Mouse (Mus musculus) spleen, adult 2 months (tissue): ENCODE results near the gene Gfer. TPM values are rescaled to one million over a fixed set of nuclear protein-coding genes. Genes with fewer than 3 reads are reported as not detected.

Experiments
- DNase-seq, 2 experiments: peaks; one replicate each; pipeline versions ENCODE4 v3.0.0 to v3.0.0-alpha.2; 2012 to 2021; ENCODE audit warnings: low spot score in 2 of 2, low read depth in 1 of 2
- H3K27ac ChIP-seq: fragments of 200-500 bp; 2 replicates; pipeline ENCODE4 v1.5.1; 2012; ENCODE audit warnings: low read length, inconsistent platforms; ENCODE audit not compliant: insufficient read depth
- H3K27me3 ChIP-seq: fragments of 200-500 bp; 2 replicates; pipeline ENCODE4 v1.6.1; 2012; ENCODE audit warnings: mild to moderate bottlenecking, moderate library complexity, low read length, inconsistent platforms; ENCODE audit not compliant: control insufficient read depth, insufficient read depth
- H3K36me3 ChIP-seq: fragments of 200-500 bp; 2 replicates; pipeline ENCODE4 v1.6.1; 2012; ENCODE audit warnings: mild to moderate bottlenecking, low read length, inconsistent platforms; ENCODE audit not compliant: control insufficient read depth, insufficient read depth
- H3K4me1 ChIP-seq: fragments of 200-500 bp; 2 replicates; pipeline ENCODE4 v1.6.1; 2011; ENCODE audit warnings: inconsistent platforms; ENCODE audit not compliant: control insufficient read depth, insufficient read depth, insufficient read length
- H3K4me3 ChIP-seq: fragments of 200-500 bp; 2 replicates; pipeline ENCODE4 v1.5.1; 2011; ENCODE audit warnings: mild to moderate bottlenecking, inconsistent platforms; ENCODE audit not compliant: insufficient read depth, insufficient read length; ENCODE audit errors: extremely low read depth
- CTCF ChIP-seq: fragments of 200-500 bp; IDR thresholded peaks from 2 replicates; pipeline ENCODE4 v1.5.1; 2011; ENCODE audit warnings: mild to moderate bottlenecking, inconsistent platforms; ENCODE audit not compliant: insufficient read depth, insufficient read length, insufficient replicate concordance; ENCODE audit errors: extremely low read depth
- POLR2A ChIP-seq: fragments of 200-500 bp; IDR thresholded peaks from 2 replicates; pipeline ENCODE4 v1.6.1; 2011; ENCODE audit warnings: low read depth, low read length, inconsistent platforms
- WGBS: fragments of 180-500 bp; shearing (Covaris S2); methylation state at CpG from one replicate; pipeline ENCODE4 v1.1.7; 2018; 5-methylcytosine and 5-hydroxymethylcytosine counted together
- polyA plus RNA-seq: library from polyadenylated mRNA; depleted of rRNA; stranded (reverse); fragments of >200 nt; gene quantifications from 2 replicates; pipeline ENCODE4 v1.2.3, GENCODE M21; 2012; rRNA removed

Gene Gfer
- polyA plus RNA-seq, 1 experiment: 13.8 TPM

DNA sequence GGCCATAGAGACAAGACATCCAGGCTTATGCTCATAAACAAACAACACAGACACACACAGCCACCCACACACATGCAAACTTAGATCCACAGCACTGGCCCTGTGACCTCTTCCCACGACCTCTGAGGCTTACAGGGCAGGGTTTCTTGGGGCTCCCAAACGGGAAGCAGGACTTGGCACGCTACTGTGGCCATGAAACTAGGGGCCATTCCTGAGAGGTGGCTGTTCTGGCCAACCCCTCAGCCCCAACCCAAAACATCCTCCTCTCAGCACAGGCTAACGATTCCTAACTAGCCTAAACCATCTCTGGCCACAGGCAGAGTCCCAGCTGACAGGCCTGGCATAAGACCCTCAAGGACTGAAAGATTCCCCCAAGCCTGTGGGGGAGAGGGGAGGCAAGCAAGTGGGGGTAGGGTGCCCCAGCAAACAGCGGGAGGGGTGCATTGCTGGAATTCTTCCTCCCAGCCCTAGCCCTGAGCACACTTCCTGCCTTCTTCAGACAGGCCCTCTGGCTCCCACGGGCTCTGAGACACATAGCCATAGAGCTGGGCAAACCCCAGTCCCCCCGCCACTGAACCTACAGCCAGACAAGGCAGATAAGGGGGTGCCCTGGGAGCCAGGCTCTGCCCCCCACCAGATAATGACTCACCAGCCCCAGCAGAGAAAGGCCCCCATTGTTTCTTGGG is 51.8 kb downstream of the Gfer start:
- H3K27me3 ChIP-seq: no peaks in the 10 kb centered on the region
- no peaks in the 10 kb centered on the region for H3K36me3 ChIP-seq
- no peaks in the 10 kb centered on the region; the same call in 1 of the 2 replicates for H3K4me1 ChIP-seq
- TF ChIP-seq POLR2A: no peak
- TF ChIP-seq CTCF: no peak
- H3K4me3 ChIP-seq: no peak overlapping the region
- no peak for DNase-seq
- peak overlapping the region; percentile 69 for H3K27ac ChIP-seq
- 59% methylated on average over 7 of the region's 7 CpGs for WGBS

Other genes with a start within 250 kb of the Gfer start
- gene E4f1, start 225.8 kb downstream of the Gfer start, polyA plus RNA-seq: 95.9 and 110 TPM in 2 replicates
- 31.6 and 51.3 TPM in 2 replicates for gene Pgp, start 225.8 kb downstream of the Gfer start, polyA plus RNA-seq
- 1.5 and 1.9 TPM in 2 replicates for gene Bricd5, start 222.3 kb downstream of the Gfer start, polyA plus RNA-seq
- 37.8 and 43.7 TPM in 2 replicates for gene Mlst8, start 217.1 kb downstream of the Gfer start, polyA plus RNA-seq
- gene Caskin1, start 207.6 kb downstream of the Gfer start, polyA plus RNA-seq: 0.40 and 0.47 TPM in 2 replicates
- 182 and 213 TPM in 2 replicates for gene Traf7, start 168.2 kb downstream of the Gfer start, polyA plus RNA-seq
- 2.2 and 2.5 TPM in 2 replicates for gene Rab26, start 161.9 kb downstream of the Gfer start, polyA plus RNA-seq
- 70.8 and 73.9 TPM in 2 replicates for gene Pkd1, start 146.3 kb downstream of the Gfer start, polyA plus RNA-seq
- gene Tsc2, start 63.5 kb downstream of the Gfer start, polyA plus RNA-seq: 86.1 and 90.2 TPM in 2 replicates
- gene Nthl1, start 63.5 kb downstream of the Gfer start, polyA plus RNA-seq: 7.1 and 8.1 TPM in 2 replicates
- gene Slc9a3r2, start 45.8 kb downstream of the Gfer start, polyA plus RNA-seq: 62.2 and 66.7 TPM in 2 replicates
- 0.71 and 1.7 TPM in 2 replicates for gene Npw, start 37.7 kb downstream of the Gfer start, polyA plus RNA-seq
- gene Zfp598, start 26.5 kb downstream of the Gfer start, polyA plus RNA-seq: 59.7 and 77.0 TPM in 2 replicates
- gene Syngr3, start 6.2 kb downstream of the Gfer start, polyA plus RNA-seq: 0.20 and 0.23 TPM in 2 replicates
- 6.8 and 7.5 TPM in 2 replicates for gene Noxo1, start 78 bp upstream of the Gfer start, polyA plus RNA-seq
- 52.5 and 59.8 TPM in 2 replicates for gene Tbl3, start 11.5 kb upstream of the Gfer start, polyA plus RNA-seq
- gene Rnf151, start 21.9 kb upstream of the Gfer start, polyA plus RNA-seq: 0.41 and 0.86 TPM in 2 replicates
- gene Rps2, start 22.0 kb upstream of the Gfer start, polyA plus RNA-seq: 2,560 and 3,342 TPM in 2 replicates
- gene Ndufb10, start 28.3 kb upstream of the Gfer start, polyA plus RNA-seq: 91.1 and 135 TPM in 2 replicates
- gene Rpl3l, start 31.7 kb upstream of the Gfer start, polyA plus RNA-seq: not detected in 2 replicates
- 56.7 and 66.9 TPM in 2 replicates for gene Msrb1, start 40.5 kb upstream of the Gfer start, polyA plus RNA-seq
- gene Hs3st6, start 56.8 kb upstream of the Gfer start, polyA plus RNA-seq: 0.42 and 0.45 TPM in 2 replicates
- gene Meiob, start 108.1 kb upstream of the Gfer start, polyA plus RNA-seq: not detected in 2 replicates
- gene Hagh, start 144.0 kb upstream of the Gfer start, polyA plus RNA-seq: 142 and 147 TPM in 2 replicates
- gene Fahd1, start 154.2 kb upstream of the Gfer start, polyA plus RNA-seq: 7.7 and 8.7 TPM in 2 replicates
- gene Igfals, start 169.8 kb upstream of the Gfer start, polyA plus RNA-seq: 1.1 and 1.9 TPM in 2 replicates
- gene Nubp2, start 190.2 kb upstream of the Gfer start, polyA plus RNA-seq: 43.5 and 47.2 TPM in 2 replicates
- 76.9 and 112 TPM in 2 replicates for gene Spsb3, start 190.5 kb upstream of the Gfer start, polyA plus RNA-seq
- gene Eme2, start 198.9 kb upstream of the Gfer start, polyA plus RNA-seq: 35.2 and 45.9 TPM in 2 replicates
- 68.9 and 106 TPM in 2 replicates for gene Mrps34, start 199.0 kb upstream of the Gfer start, polyA plus RNA-seq
- gene Nme3, start 200.3 kb upstream of the Gfer start, polyA plus RNA-seq: 45.3 and 54.4 TPM in 2 replicates
- 127 and 135 TPM in 2 replicates for gene Mapk8ip3, start 240.8 kb upstream of the Gfer start, polyA plus RNA-seq